Mouse (Mus musculus) heart, postnatal 0 days (tissue): ENCODE measurements around the gene Gm20708. TPM values are rescaled to one million over a fixed set of nuclear protein-coding genes. Genes with fewer than 3 reads are reported as not detected.

Experiments used
- ATAC-seq: fragments of 200-750 bp; cut with Nextera tagmentation; 2 replicates; pipeline ENCODE4 v1.8.0; 2017; ENCODE audit warnings: low read depth, moderate number of reproducible peaks, moderate library complexity; ENCODE audit not compliant: insufficient read depth
- DNase-seq: peaks from one replicate; pipeline ENCODE4 v3.0.0-alpha.2; 2016; ENCODE audit warnings: low spot score
- H3K27ac ChIP-seq: fragments of 300-500 bp; sonication (generic); 2 replicates; pipeline ENCODE4 v1.5.1; 2014; ENCODE audit warnings: low read depth, mild to moderate bottlenecking
- H3K27me3 ChIP-seq: fragments of 300-500 bp; sonication (generic); 2 replicates; pipeline ENCODE4 v1.6.1; 2014; ENCODE audit warnings: low read length, mixed read lengths; ENCODE audit not compliant: control insufficient read depth, insufficient read depth
- H3K36me3 ChIP-seq: fragments of 300-500 bp; sonication (generic); replicated peaks from 2 replicates; pipeline ENCODE4 v1.6.1; 2014; ENCODE audit warnings: low read length, mixed read lengths; ENCODE audit not compliant: control insufficient read depth, insufficient read depth
- H3K4me1 ChIP-seq: fragments of 300-500 bp; sonication (generic); 2 replicates; pipeline ENCODE4 v1.6.1; 2014; ENCODE audit warnings: antibody characterized with exemption; ENCODE audit not compliant: control insufficient read depth, insufficient read depth
- H3K4me2 ChIP-seq: fragments of 300-500 bp; sonication (generic); 2 replicates; pipeline ENCODE4 v1.6.1; 2014; ENCODE audit warnings: low read depth, mild to moderate bottlenecking, low read length, moderate library complexity
- H3K4me3 ChIP-seq: fragments of 300-500 bp; sonication (generic); 2 replicates; pipeline ENCODE4 v1.5.1; 2014; ENCODE audit warnings: low read depth, low read length
- H3K9ac ChIP-seq: fragments of 300-500 bp; sonication (generic); replicated peaks from 2 replicates; pipeline ENCODE4 v1.6.1; 2014; ENCODE audit warnings: low read depth, low read length, mixed read lengths
- H3K9me3 ChIP-seq: fragments of 300-500 bp; sonication (generic); replicated peaks from 2 replicates; pipeline ENCODE4 v1.6.1; 2016; ENCODE audit warnings: low read length; ENCODE audit not compliant: control insufficient read depth
- CTCF ChIP-seq: IDR thresholded peaks from 2 replicates; pipeline ENCODE4 v1.5.1; 2016; ENCODE audit warnings: antibody characterized with exemption, control low read depth, low read depth
- EP300 ChIP-seq: IDR thresholded peaks from 2 replicates; pipeline ENCODE4 v1.6.1; 2016; ENCODE audit warnings: antibody characterized with exemption, low read depth
- WGBS: fragments of 180-500 bp; shearing (Covaris S2); extraction: QIAGEN DNeasy Blood & Tissue Kit; methylation state at CpG from one replicate; pipeline ENCODE4 v1.1.7; 2014; 5-methylcytosine and 5-hydroxymethylcytosine counted together
- polyA plus RNA-seq: library from polyadenylated mRNA; unstranded; fragments of >200 nt; fragmentation: Nextera tagmentation; extraction: Ambion mirVana; gene quantifications from 2 replicates; pipeline ENCODE4 v1.2.1, GENCODE M21; 2015
- total RNA-seq: library from RNA; depleted of rRNA; stranded (reverse); fragments of >200 nt; gene quantifications from 2 replicates; pipeline ENCODE4 v1.2.3, GENCODE M21; 2014; ENCODE audit warnings: low replicate concordance

The Gm20708 gene
- total and polyA plus RNA-seq, 2 experiments from 2014 or later, result 0.68 to 2.6 TPM

GRCm38 (mm10) chr11:117790286-117790685 lies 19.2 kb upstream of the Gm20708 start:
- 5% methylated on average over 13 of the region's 14 CpGs for WGBS
- DNase-seq, result peak; percentile 69
- Histone ChIP-seq H3K4me1 (peaks cover 9% of the 10 kb centered on the region; the same call in 1 of the 2 replicates), H3K27ac (no peak overlapping the region), H3K36me3 (no peaks in the 10 kb centered on the region), H3K4me3 (no peak overlapping the region), H3K9me3 (no peaks in the 10 kb centered on the region), H3K27me3 (0 out of 2 replicates have a peak, but pooled peaks cover 5% of the 10 kb centered on the region), H3K9ac (no peak overlapping the region), H3K4me2 (peak overlapping the region; percentile 39)
- TF ChIP-seq EP300, result no peak
- peak; percentile 79 for TF ChIP-seq CTCF
- peak; percentile 70 for ATAC-seq

- Histone ChIP-seq H3K27me3 (0 out of 2 replicates have a peak, but pooled peaks cover 5% of the 10 kb centered on the region), H3K36me3 (no peaks in the 10 kb centered on the region), H3K4me3 (no peak overlapping the region), H3K4me2 (peak overlapping the region; percentile 39), H3K9ac (no peak overlapping the region), H3K27ac (no peak overlapping the region), H3K4me1 (peaks cover 9% of the 10 kb centered on the region; the same call in 1 of the 2 replicates), H3K9me3 (no peaks in the 10 kb centered on the region)
- DNase-seq (no peak), ATAC-seq (peak; percentile 36; the same call in 1 of the 2 replicates)
- WGBS, result 42% methylated on average over 23 of the region's 23 CpGs
- TF ChIP-seq CTCF, result peak; percentile 10; the same call in 1 of the 2 replicates
- TF ChIP-seq EP300, result no peak
These were observed 18.6 kb upstream of the Gm20708 start for GRCm38 (mm10) chr11:117790703-117791440.

GRCm38 (mm10) chr11:117791441-117791761 lies 18.1 kb upstream of the Gm20708 start:
- no peaks in the 10 kb centered on the region for H3K36me3 ChIP-seq
- DNase-seq (no peak), ATAC-seq (no peak)
- no peak overlapping the region for H3K27ac ChIP-seq
- no peaks in the 10 kb centered on the region for H3K9me3 ChIP-seq
- 86% methylated on average over 9 of the region's 9 CpGs for WGBS
- H3K4me3 ChIP-seq, result no peak overlapping the region
- peaks cover 9% of the 10 kb centered on the region; the same call in 1 of the 2 replicates for H3K4me1 ChIP-seq
- H3K9ac ChIP-seq, result no peak overlapping the region
- H3K27me3 ChIP-seq, result 0 out of 2 replicates have a peak, but pooled peaks cover 5% of the 10 kb centered on the region
- TF ChIP-seq EP300 (no peak), CTCF (no peak)
- H3K4me2 ChIP-seq, result no peak overlapping the region

GRCm38 (mm10) chr11:117792281-117792888 lies 17.1 kb upstream of the Gm20708 start:
- H3K4me3 ChIP-seq, result no peak overlapping the region
- DNase-seq (no peak), ATAC-seq (peak; percentile 30; the same call in 1 of the 2 replicates)
- peaks cover 9% of the 10 kb centered on the region; the same call in 1 of the 2 replicates for H3K4me1 ChIP-seq
- H3K9me3 ChIP-seq, result no peaks in the 10 kb centered on the region
- H3K9ac ChIP-seq, result no peak overlapping the region
- WGBS, result 24% methylated on average over 22 of the region's 22 CpGs
- H3K36me3 ChIP-seq, result no peaks in the 10 kb centered on the region
- H3K27ac ChIP-seq, result no peak overlapping the region
- TF ChIP-seq EP300 (no peak), CTCF (no peak)
- 0 out of 2 replicates have a peak, but pooled peaks cover 5% of the 10 kb centered on the region for H3K27me3 ChIP-seq
- peak overlapping the region; percentile 35 for H3K4me2 ChIP-seq

GRCm38 (mm10) chr11:117794035-117794551 lies 15.4 kb upstream of the Gm20708 start:
- Histone ChIP-seq H3K27ac (no peak overlapping the region), H3K9ac (no peak overlapping the region), H3K36me3 (no peaks in the 10 kb centered on the region), H3K4me3 (no peak overlapping the region), H3K4me2 (no peak overlapping the region), H3K4me1 (peaks cover 9% of the 10 kb centered on the region; the same call in 1 of the 2 replicates), H3K9me3 (no peaks in the 10 kb centered on the region), H3K27me3 (0 out of 2 replicates have a peak, but pooled peaks cover 5% of the 10 kb centered on the region)
- ATAC-seq, result no peak
- TF ChIP-seq EP300 (no peak), CTCF (no peak)
- DNase-seq, result no peak
- 70% methylated on average over 4 of the region's 4 CpGs for WGBS
